Mouse (Mus musculus) cerebellum, adult 2 months (tissue): ENCODE measurements around the gene Ptpa. TPM values are rescaled to one million over a fixed set of nuclear protein-coding genes. Genes with fewer than 3 reads are reported as not detected.

Experiments used
- DNase-seq, 2 experiments: peaks; one replicate each; pipeline ENCODE4 v3.0.0; 2021
- H3K27ac ChIP-seq: fragments of 200-500 bp; 2 replicates; pipeline ENCODE4 v1.5.1; 2012; ENCODE audit warnings: low read length, control low read depth, inconsistent platforms; ENCODE audit not compliant: insufficient read depth
- H3K27me3 ChIP-seq: fragments of 200-500 bp; 2 replicates; pipeline ENCODE4 v1.6.1; 2012; ENCODE audit warnings: inconsistent platforms, mild to moderate bottlenecking, low read length, moderate library complexity; ENCODE audit not compliant: control insufficient read depth, insufficient read depth
- H3K4me1 ChIP-seq: fragments of 200-500 bp; 2 replicates; pipeline ENCODE4 v1.6.1; 2011; ENCODE audit warnings: low read length; ENCODE audit not compliant: control insufficient read depth, insufficient read depth
- H3K4me3 ChIP-seq: fragments of 200-500 bp; replicated peaks from 2 replicates; pipeline ENCODE3; 2011; ENCODE audit warnings: mild to moderate bottlenecking, low read depth, low read length, control low read depth; ENCODE audit not compliant: insufficient read depth
- CTCF ChIP-seq: fragments of 200-500 bp; IDR thresholded peaks from 2 replicates; pipeline ENCODE4 v1.5.1; 2011; ENCODE audit warnings: low read depth, mild to moderate bottlenecking, control low read depth, low read length, moderate library complexity, borderline replicate concordance; ENCODE audit not compliant: insufficient read depth
- POLR2A ChIP-seq: fragments of 200-500 bp; IDR thresholded peaks from 2 replicates; pipeline ENCODE4 v1.6.1; 2011; ENCODE audit warnings: low read length, control low read depth, borderline replicate concordance; ENCODE audit not compliant: insufficient read depth
- WGBS: fragments of 180-500 bp; shearing (Covaris S2); methylation state at CpG from one replicate; pipeline ENCODE4 v1.1.7; 2018; 5-methylcytosine and 5-hydroxymethylcytosine counted together
- polyA plus RNA-seq: library from polyadenylated mRNA; depleted of rRNA; stranded (reverse); fragments of >200 nt; gene quantifications from 2 replicates; pipeline ENCODE4 v1.2.3, GENCODE M21; 2012; rRNA removed

Ptpa gene
- polyA plus RNA-seq, 1 experiment = 207 TPM

- no peak for TF ChIP-seq CTCF
- no peak for TF ChIP-seq POLR2A
- DNase-seq = no peak
- WGBS = 81% methylated on average over 7 of the region's 7 CpGs
- no peak overlapping the region for H3K4me3 ChIP-seq
- H3K4me1 ChIP-seq = peaks cover 5% of the 10 kb centered on the region; the same call in 1 of the 2 replicates
- H3K27ac ChIP-seq = no peak overlapping the region
- H3K27me3 ChIP-seq = no peaks in the 10 kb centered on the region; the same call in 1 of the 2 replicates
These were observed 59.6 kb downstream of the Ptpa start for GRCm38 (mm10) chr2:30475457-30475856.

- H3K27me3 ChIP-seq = no peaks in the 10 kb centered on the region; the same call in 1 of the 2 replicates
- TF ChIP-seq CTCF = no peak
- TF ChIP-seq POLR2A = no peak
- WGBS = 88% methylated on average over 2 of the region's 2 CpGs
- H3K4me1 ChIP-seq = 0 out of 2 replicates have a peak, but pooled peaks cover under 1% of the 10 kb centered on the region
- DNase-seq = no peak
- no peak overlapping the region for H3K4me3 ChIP-seq
- H3K27ac ChIP-seq = no peak overlapping the region
These were observed 60.4 kb downstream of the Ptpa start for GRCm38 (mm10) chr2:30476241-30476640.

DNA sequence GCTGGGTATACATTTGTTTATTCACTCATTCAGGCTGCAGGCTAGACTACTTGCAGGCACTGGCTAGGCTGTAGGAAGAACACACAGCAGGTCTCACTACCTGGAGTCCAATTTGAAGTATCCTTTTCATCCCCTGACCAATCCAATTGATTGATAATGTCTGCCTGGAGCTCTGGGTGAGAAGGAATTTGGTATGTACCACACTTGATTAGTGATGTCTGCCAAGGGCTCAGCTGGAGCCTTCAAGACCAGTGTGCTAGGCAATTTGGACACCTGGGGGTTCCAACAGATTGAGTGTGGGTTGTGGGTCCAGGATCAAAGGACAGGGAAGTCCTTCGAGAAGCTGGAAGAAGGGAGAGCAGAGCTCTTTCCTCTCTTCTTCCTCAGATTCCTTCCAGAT is 62.7 kb downstream of the Ptpa start:
- 50% methylated on average over 1 of the region's 1 CpGs for WGBS
- no peak for TF ChIP-seq CTCF
- no peak for TF ChIP-seq POLR2A
- no peak for DNase-seq
- Histone ChIP-seq H3K4me1 (no peaks in the 10 kb centered on the region), H3K27me3 (no peaks in the 10 kb centered on the region), H3K27ac (no peak overlapping the region), H3K4me3 (no peak overlapping the region)

DNA sequence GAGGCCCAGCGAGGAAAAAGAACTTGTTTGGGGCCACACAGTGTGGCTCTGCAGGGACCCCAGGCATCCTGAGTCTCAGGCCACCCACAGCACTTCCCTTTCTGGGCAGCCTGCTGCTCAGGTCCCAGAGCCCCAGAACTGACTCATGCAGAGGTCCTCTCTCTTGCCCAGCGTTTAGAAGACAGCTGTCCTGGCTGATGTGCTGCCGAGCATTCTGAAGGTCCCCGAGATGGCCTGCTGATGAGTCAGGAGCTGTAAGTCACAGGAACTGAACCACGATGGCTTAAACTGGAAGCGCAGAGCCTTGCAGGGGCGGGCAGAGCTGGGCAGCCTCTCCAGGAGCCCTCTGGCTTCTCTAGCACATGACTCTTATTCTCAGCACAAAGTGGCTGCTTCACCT is 71.8 kb downstream of the Ptpa start:
- DNase-seq = no peak
- no peak for TF ChIP-seq CTCF
- no peak for TF ChIP-seq POLR2A
- Histone ChIP-seq H3K4me1 (no peaks in the 10 kb centered on the region), H3K27ac (no peak overlapping the region), H3K4me3 (no peak overlapping the region), H3K27me3 (no peaks in the 10 kb centered on the region)
- WGBS = 23% methylated on average over 7 of the region's 7 CpGs

DNA sequence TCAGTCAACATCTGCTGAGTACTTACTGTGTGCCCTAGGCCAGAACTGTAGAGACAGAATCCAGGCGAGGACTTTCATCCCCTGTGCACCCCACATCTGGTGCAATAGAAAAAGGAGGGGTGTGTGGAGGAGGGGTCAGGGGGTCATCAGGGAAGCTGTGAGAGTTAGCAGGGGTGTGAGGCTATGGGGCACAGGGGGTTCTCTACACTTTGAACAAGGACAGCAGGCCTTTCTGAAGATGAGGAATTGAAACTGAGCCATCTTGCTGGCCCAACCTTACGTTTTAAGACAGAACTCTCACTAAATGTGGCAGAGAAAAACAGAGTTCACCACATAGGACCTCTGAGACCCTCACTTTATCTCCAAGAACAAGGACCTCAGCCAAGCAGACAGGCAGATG is 74.5 kb downstream of the Ptpa start:
- Histone ChIP-seq H3K4me1 (no peaks in the 10 kb centered on the region), H3K27ac (no peak overlapping the region), H3K4me3 (no peak overlapping the region), H3K27me3 (no peaks in the 10 kb centered on the region)
- DNase-seq = no peak
- TF ChIP-seq POLR2A (no peak), CTCF (no peak)
- 80% methylated on average over 2 of the region's 2 CpGs for WGBS

- TF ChIP-seq CTCF = no peak
- no peak for TF ChIP-seq POLR2A
- no peak for DNase-seq
- peaks cover 4% of the 10 kb centered on the region; the same call in 1 of the 2 replicates for H3K4me1 ChIP-seq
- WGBS = 75% methylated on average over 8 of the region's 8 CpGs
- H3K27me3 ChIP-seq = no peaks in the 10 kb centered on the region
- no peak overlapping the region for H3K27ac ChIP-seq
- no peak overlapping the region for H3K4me3 ChIP-seq
These were observed 79.4 kb downstream of the Ptpa start for GRCm38 (mm10) chr2:30495000-30495908.

- Histone ChIP-seq H3K27me3 (no peaks in the 10 kb centered on the region), H3K4me1 (peaks cover 4% of the 10 kb centered on the region; the same call in 1 of the 2 replicates), H3K4me3 (peak overlapping the region; percentile 55), H3K27ac (no peak overlapping the region)
- TF ChIP-seq CTCF = no peak
- no peak for TF ChIP-seq POLR2A
- DNase-seq = peak; percentile 69 to 73
- 22% methylated on average over 22 of the region's 22 CpGs for WGBS
These were observed 80.3 kb downstream of the Ptpa start for GRCm38 (mm10) chr2:30495909-30496861.

Other genes starting within 250 kb of the Ptpa start
- gene Endog, start 244.5 kb upstream of the Ptpa start, polyA plus RNA-seq = 52.9 and 54.1 TPM in 2 replicates
- gene Spout1, start 237.6 kb upstream of the Ptpa start, polyA plus RNA-seq = 50.5 and 52.7 TPM in 2 replicates
- 45.6 and 55.8 TPM in 2 replicates for gene Kyat1, start 210.2 kb upstream of the Ptpa start, polyA plus RNA-seq
- 54.8 and 58.0 TPM in 2 replicates for gene Lrrc8a, start 178.3 kb upstream of the Ptpa start, polyA plus RNA-seq
- 8.5 and 8.6 TPM in 2 replicates for gene Gm28035, start 175.5 kb upstream of the Ptpa start, polyA plus RNA-seq
- gene Phyhd1, start 149.8 kb upstream of the Ptpa start, polyA plus RNA-seq = 25.7 and 30.2 TPM in 2 replicates
- not detected in 2 replicates for gene Gm28038, start 135.0 kb upstream of the Ptpa start, polyA plus RNA-seq
- 20.8 and 21.8 TPM in 2 replicates for gene Dolk, start 129.7 kb upstream of the Ptpa start, polyA plus RNA-seq
- gene Nup188, start 129.6 kb upstream of the Ptpa start, polyA plus RNA-seq = 19.4 and 22.9 TPM in 2 replicates
- 509 and 525 TPM in 2 replicates for gene Sh3glb2, start 56.7 kb upstream of the Ptpa start, polyA plus RNA-seq
- 108 and 114 TPM in 2 replicates for gene Miga2, start 51.8 kb upstream of the Ptpa start, polyA plus RNA-seq
- gene Dolpp1, start 23.8 kb upstream of the Ptpa start, polyA plus RNA-seq = 50.5 and 55.9 TPM in 2 replicates
- gene Crat, start 226 bp upstream of the Ptpa start, polyA plus RNA-seq = 50.9 and 52.1 TPM in 2 replicates
- gene Ier5l, start 58.2 kb downstream of the Ptpa start, polyA plus RNA-seq = 5.1 and 7.5 TPM in 2 replicates
- 3.2 and 3.7 TPM in 2 replicates for gene Cstad, start 179.0 kb downstream of the Ptpa start, polyA plus RNA-seq